Mouse (Mus musculus): ENCODE measurements around the gene Jph3. TPM values are rescaled to one million over a fixed set of nuclear protein-coding genes. Genes with fewer than 3 reads are reported as not detected.

Jph3 gene
- total and polyA plus RNA-seq, 2 experiments, result not detected

GRCm38 (mm10) chr8:121804829-121805228, 75.4 kb downstream of the Jph3 start:
- H3K4me1 ChIP-seq (ENCODE audit: control insufficient read depth, insufficient read depth, low read length), result no peaks in the 10 kb centered on the region
- no peaks in the 10 kb centered on the region for H3K79me2 ChIP-seq (ENCODE audit: control insufficient read depth, insufficient read depth, low read length)
- H3K4me3 ChIP-seq (ENCODE audit: insufficient read depth, low read depth, low read length), result no peak overlapping the region
- H3K27ac ChIP-seq (replicated peaks; ENCODE audit: insufficient read depth, low read depth, low read length), result no peak overlapping the region
- no peaks in the 10 kb centered on the region; the same call in 1 of the 2 replicates for H3K36me3 ChIP-seq (ENCODE audit: control insufficient read depth, insufficient read depth, low read length)
- no peaks in the 10 kb centered on the region for H3K27me3 ChIP-seq (ENCODE audit: control insufficient read depth, insufficient read depth, low read length)
- H3K9ac ChIP-seq (ENCODE audit: low read depth, low read length), result no peak overlapping the region
- TF ChIP-seq CTCF (IDR thresholded peaks at IDR 0.05; ENCODE audit: low read depth, low read length) (no peak), POLR2A (IDR thresholded peaks at IDR 0.05; ENCODE audit: extremely low read depth, insufficient read depth, low read length) (no peak)
- DNase-seq (ENCODE audit: extremely low read depth, low read depth, low spot score), result no peak
- 94% methylated on average over 5 of the region's 5 CpGs for WGBS

- Histone ChIP-seq H3K4me1 (ENCODE audit: control insufficient read depth, insufficient read depth, low read length) (no peaks in the 10 kb centered on the region), H3K4me3 (ENCODE audit: insufficient read depth, low read depth, low read length) (no peak overlapping the region), H3K27me3 (ENCODE audit: control insufficient read depth, insufficient read depth, low read length) (no peaks in the 10 kb centered on the region), H3K79me2 (ENCODE audit: control insufficient read depth, insufficient read depth, low read length) (no peaks in the 10 kb centered on the region), H3K27ac (replicated peaks; ENCODE audit: insufficient read depth, low read depth, low read length) (no peak overlapping the region), H3K36me3 (ENCODE audit: control insufficient read depth, insufficient read depth, low read length) (no peaks in the 10 kb centered on the region; the same call in 1 of the 2 replicates), H3K9ac (ENCODE audit: low read depth, low read length) (no peak overlapping the region)
- WGBS, result 85% methylated on average over 13 of the region's 13 CpGs
- TF ChIP-seq CTCF (IDR thresholded peaks at IDR 0.05; ENCODE audit: low read depth, low read length) (no peak), POLR2A (IDR thresholded peaks at IDR 0.05; ENCODE audit: extremely low read depth, insufficient read depth, low read length) (no peak)
- DNase-seq (ENCODE audit: extremely low read depth, low read depth, low spot score), result no peak
These were observed 76.7 kb downstream of the Jph3 start for GRCm38 (mm10) chr8:121806126-121806525.

GRCm38 (mm10) chr8:121808032-121808431, 78.6 kb downstream of the Jph3 start:
- peak; percentile 25 for TF ChIP-seq CTCF (IDR thresholded peaks at IDR 0.05; ENCODE audit: low read depth, low read length)
- no peak for TF ChIP-seq POLR2A (IDR thresholded peaks at IDR 0.05; ENCODE audit: extremely low read depth, insufficient read depth, low read length)
- H3K4me1 ChIP-seq (ENCODE audit: control insufficient read depth, insufficient read depth, low read length), result no peaks in the 10 kb centered on the region
- no peaks in the 10 kb centered on the region; the same call in 1 of the 2 replicates for H3K36me3 ChIP-seq (ENCODE audit: control insufficient read depth, insufficient read depth, low read length)
- H3K4me3 ChIP-seq (ENCODE audit: insufficient read depth, low read depth, low read length), result no peak overlapping the region
- no peaks in the 10 kb centered on the region for H3K27me3 ChIP-seq (ENCODE audit: control insufficient read depth, insufficient read depth, low read length)
- no peak overlapping the region for H3K27ac ChIP-seq (replicated peaks; ENCODE audit: insufficient read depth, low read depth, low read length)
- no peak overlapping the region for H3K9ac ChIP-seq (ENCODE audit: low read depth, low read length)
- no peak for DNase-seq (ENCODE audit: extremely low read depth, low read depth, low spot score)
- H3K79me2 ChIP-seq (ENCODE audit: control insufficient read depth, insufficient read depth, low read length), result no peaks in the 10 kb centered on the region
- WGBS, result 89% methylated on average over 11 of the region's 11 CpGs

- no peak overlapping the region for H3K4me3 ChIP-seq (ENCODE audit: insufficient read depth, low read depth, low read length)
- H3K4me1 ChIP-seq (ENCODE audit: control insufficient read depth, insufficient read depth, low read length), result no peaks in the 10 kb centered on the region
- no peak overlapping the region for H3K9ac ChIP-seq (ENCODE audit: low read depth, low read length)
- 93% methylated on average over 11 of the region's 11 CpGs for WGBS
- H3K36me3 ChIP-seq (ENCODE audit: control insufficient read depth, insufficient read depth, low read length), result no peaks in the 10 kb centered on the region; the same call in 1 of the 2 replicates
- DNase-seq (ENCODE audit: extremely low read depth, low read depth, low spot score), result no peak
- H3K27ac ChIP-seq (replicated peaks; ENCODE audit: insufficient read depth, low read depth, low read length), result no peak overlapping the region
- TF ChIP-seq POLR2A (IDR thresholded peaks at IDR 0.05; ENCODE audit: extremely low read depth, insufficient read depth, low read length), result no peak
- no peaks in the 10 kb centered on the region for H3K27me3 ChIP-seq (ENCODE audit: control insufficient read depth, insufficient read depth, low read length)
- H3K79me2 ChIP-seq (ENCODE audit: control insufficient read depth, insufficient read depth, low read length), result no peaks in the 10 kb centered on the region
These were observed 80.2 kb downstream of the Jph3 start for GRCm38 (mm10) chr8:121809524-121810155.

- Histone ChIP-seq H3K9ac (ENCODE audit: low read depth, low read length) (no peak overlapping the region), H3K36me3 (ENCODE audit: control insufficient read depth, insufficient read depth, low read length) (no peaks in the 10 kb centered on the region), H3K4me1 (ENCODE audit: control insufficient read depth, insufficient read depth, low read length) (no peaks in the 10 kb centered on the region), H3K79me2 (ENCODE audit: control insufficient read depth, insufficient read depth, low read length) (no peaks in the 10 kb centered on the region), H3K4me3 (ENCODE audit: insufficient read depth, low read depth, low read length) (no peak overlapping the region), H3K27me3 (ENCODE audit: control insufficient read depth, insufficient read depth, low read length) (no peaks in the 10 kb centered on the region), H3K27ac (replicated peaks; ENCODE audit: insufficient read depth, low read depth, low read length) (no peak overlapping the region)
- no peak for TF ChIP-seq POLR2A (IDR thresholded peaks at IDR 0.05; ENCODE audit: extremely low read depth, insufficient read depth, low read length)
- no peak for TF ChIP-seq CTCF (IDR thresholded peaks at IDR 0.05; ENCODE audit: low read depth, low read length)
- no peak for DNase-seq (ENCODE audit: extremely low read depth, low read depth, low spot score)
- WGBS, result 85% methylated on average over 3 of the region's 3 CpGs
These were observed 82.1 kb downstream of the Jph3 start for GRCm38 (mm10) chr8:121811502-121811901.

- Histone ChIP-seq H3K4me1 (ENCODE audit: control insufficient read depth, insufficient read depth, low read length) (no peaks in the 10 kb centered on the region), H3K27me3 (ENCODE audit: control insufficient read depth, insufficient read depth, low read length) (no peaks in the 10 kb centered on the region), H3K9ac (ENCODE audit: low read depth, low read length) (no peak overlapping the region), H3K4me3 (ENCODE audit: insufficient read depth, low read depth, low read length) (no peak overlapping the region), H3K79me2 (ENCODE audit: control insufficient read depth, insufficient read depth, low read length) (no peaks in the 10 kb centered on the region), H3K36me3 (ENCODE audit: control insufficient read depth, insufficient read depth, low read length) (no peaks in the 10 kb centered on the region), H3K27ac (replicated peaks; ENCODE audit: insufficient read depth, low read depth, low read length) (no peak overlapping the region)
- no peak for DNase-seq (ENCODE audit: extremely low read depth, low read depth, low spot score)
- 87% methylated on average over 12 of the region's 12 CpGs for WGBS
- TF ChIP-seq POLR2A (IDR thresholded peaks at IDR 0.05; ENCODE audit: extremely low read depth, insufficient read depth, low read length) (no peak), CTCF (IDR thresholded peaks at IDR 0.05; ENCODE audit: low read depth, low read length) (no peak)
These were observed 82.6 kb downstream of the Jph3 start for GRCm38 (mm10) chr8:121811931-121812570.

All from liver, adult 2 months (tissue).